ENCODE assay signal across 22 mouse cellular contexts in genomic region chr5:148465091-148465490, GRCm38 (mm10).
A peak's percentile ranks its signal among the peaks of the same experiment; 100 is the strongest.
DNase-seq lines count a peak whose midpoint lies in the region; ATAC-seq lines count a peak whose summit lies in the region.
"Had no signal": no experiment of that assay in that cellular context is flagged by ENCODE, and none has a peak within 500 bp of the region (broad histone marks: within the 10 kb centered on the region; RNA-seq: fewer than 3 reads in every experiment).

No protein-coding gene starts in this region.

- no peak overlapping the region for H3K4me3 ChIP-seq in kidney, embryonic 16.5 days (ENCODE audit: low read length)
- H3K4me3 ChIP-seq: embryonic facial prominence, embryonic 15.5 days; erythroblast, embryonic 14.5 days; forebrain, embryonic 10.5 days; forebrain, embryonic 15.5 days; heart, embryonic 10.5 days; hindbrain, embryonic 12.5 days had no signal

- no peak overlapping the region for H3K4me2 ChIP-seq in kidney, embryonic 16.5 days (replicated peaks; ENCODE audit: low read depth, low read length)
- H3K4me2 ChIP-seq: embryonic facial prominence, embryonic 15.5 days; forebrain, embryonic 15.5 days; hindbrain, embryonic 12.5 days had no signal

- no peak overlapping the region for H3K9ac ChIP-seq in kidney, embryonic 16.5 days (replicated peaks; ENCODE audit: low read length)
- H3K9ac ChIP-seq: embryonic facial prominence, embryonic 15.5 days; forebrain, embryonic 15.5 days; hindbrain, embryonic 12.5 days had no signal

- DNase-seq in kidney, adult 18-20 months = peak; percentile 5
- no peak for DNase-seq in kidney, postnatal 4 days
- peak; percentile 20 to 53 for DNase-seq in kidney, postnatal 25 days
- DNase-seq in lung, postnatal 36 days = peak; percentile 37
- DNase-seq in lung, adult 18-20 months = no peak
- DNase-seq: adrenal gland, postnatal 10 days; B cell, adult 2 months; cerebellum, adult 11 months; cerebellum, adult 8-10 months; cerebellum, postnatal 14 days; embryo, embryonic 11 days; gastrocnemius, postnatal 10 days; heart, postnatal 10 days; heart, postnatal 4 days had no signal

- no peak overlapping the region for H3K27ac ChIP-seq in kidney, embryonic 16.5 days (ENCODE audit: low read length)
- H3K27ac ChIP-seq: embryonic facial prominence, embryonic 15.5 days; forebrain, embryonic 15.5 days; heart, embryonic 10.5 days; hindbrain, embryonic 12.5 days had no signal

- peaks cover 6% of the 10 kb centered on the region; the same call in 1 of the 2 replicates for H3K9me3 ChIP-seq in kidney, embryonic 16.5 days (ENCODE audit: low read length)
- H3K9me3 ChIP-seq: embryonic facial prominence, embryonic 15.5 days had no signal

- H3K27me3 ChIP-seq in kidney, embryonic 16.5 days (ENCODE audit: insufficient read depth, low read length) = no peaks in the 10 kb centered on the region
- H3K27me3 ChIP-seq: embryonic facial prominence, embryonic 15.5 days; forebrain, embryonic 15.5 days; hindbrain, embryonic 12.5 days had no signal

- WGBS in kidney, embryonic 16.5 days = 91% methylated on average over 9 of the region's 9 CpGs

- H3K4me1 ChIP-seq in kidney, embryonic 16.5 days (ENCODE audit: insufficient read depth, low read length) = peaks cover 3% of the 10 kb centered on the region; the same call in 1 of the 2 replicates
- H3K4me1 ChIP-seq: forebrain, embryonic 15.5 days had no signal

- H3K36me3 ChIP-seq in kidney, embryonic 16.5 days (ENCODE audit: insufficient read depth, low read length) = no peaks in the 10 kb centered on the region
- H3K36me3 ChIP-seq: embryonic facial prominence, embryonic 15.5 days; forebrain, embryonic 10.5 days; forebrain, embryonic 15.5 days; heart, embryonic 10.5 days; hindbrain, embryonic 12.5 days had no signal

- ATAC-seq in kidney, embryonic 16.5 days (ENCODE audit: low FRiP score, low TSS enrichment) = no peak
- ATAC-seq in CD4-positive, CD25-positive, alpha-beta regulatory T cell, adult 4 months = no peak
- ATAC-seq: forebrain, embryonic 15.5 days had no signal

Comparison
In these comparisons a context has a peak if more than half of its experiments do, and no peak if none do; other contexts are left out.
1. DNase-seq: peak in kidney, adult 18-20 months (single experiment), kidney, postnatal 25 days (2 of 2) and lung, postnatal 36 days (single experiment); none in kidney, postnatal 4 days (0 of 2) and lung, adult 18-20 months (0 of 2).